Mouse (Mus musculus) liver, embryonic 11.5 days (tissue): ENCODE data around the gene Bcan. TPM values are rescaled to one million over a fixed set of nuclear protein-coding genes. Genes with fewer than 3 reads are reported as not detected.

Experiments
- ATAC-seq: fragments of 200-750 bp; cut with Nextera tagmentation; replicated peaks from 2 replicates; pipeline ENCODE4 v1.8.0; 2017; ENCODE audit warnings: moderate number of reproducible peaks, mild to moderate bottlenecking, moderate TSS enrichment, moderate library complexity; ENCODE audit not compliant: low FRiP score
- DNase-seq: peaks from one replicate; pipeline ENCODE4 v3.0.0-alpha.2; 2017; ENCODE audit warnings: low spot score
- H3K27ac ChIP-seq: fragments of 300-500 bp; sonication (generic); 2 replicates; pipeline ENCODE4 v1.5.1; 2014; ENCODE audit warnings: mild to moderate bottlenecking, low read depth, low read length, control low read depth
- H3K27me3 ChIP-seq: fragments of 300-500 bp; sonication (generic); replicated peaks from 2 replicates; pipeline ENCODE4 v1.6.1; 2014; ENCODE audit warnings: low read length, mixed read lengths; ENCODE audit not compliant: control insufficient read depth, insufficient read depth
- H3K36me3 ChIP-seq: fragments of 300-500 bp; sonication (generic); 2 replicates; pipeline ENCODE4 v1.6.1; 2014; ENCODE audit warnings: mild to moderate bottlenecking, low read length, moderate library complexity, mixed read lengths; ENCODE audit not compliant: control insufficient read depth, insufficient read depth
- H3K4me1 ChIP-seq: fragments of 300-500 bp; sonication (generic); replicated peaks from 2 replicates; pipeline ENCODE4 v1.6.1; 2014; ENCODE audit warnings: low read length, mixed read lengths; ENCODE audit not compliant: control insufficient read depth, insufficient read depth
- H3K4me2 ChIP-seq: fragments of 300-500 bp; sonication (generic); 2 replicates; pipeline ENCODE4 v1.6.1; 2014; ENCODE audit warnings: mild to moderate bottlenecking, control low read depth, moderate library complexity
- H3K4me3 ChIP-seq: fragments of 300-500 bp; sonication (generic); 2 replicates; pipeline ENCODE4 v1.5.1; 2014; ENCODE audit warnings: low read depth, low read length, control low read depth
- H3K9ac ChIP-seq: fragments of 300-500 bp; sonication (generic); 2 replicates; pipeline ENCODE4 v1.6.1; 2014; ENCODE audit warnings: low read depth, low read length, control low read depth
- H3K9me3 ChIP-seq: fragments of 300-500 bp; sonication (generic); 2 replicates; pipeline ENCODE4 v1.6.1; 2016; ENCODE audit warnings: low read length, inconsistent platforms, mixed read lengths; ENCODE audit not compliant: control insufficient read depth
- WGBS: fragments of 180-500 bp; shearing (Covaris S2); extraction: QIAGEN DNeasy Blood & Tissue Kit; methylation state at CpG from one replicate; pipeline ENCODE4 v1.1.7; 2014; 5-methylcytosine and 5-hydroxymethylcytosine counted together
- polyA plus RNA-seq: library from polyadenylated mRNA; unstranded; fragments of >200 nt; fragmentation: Nextera tagmentation; extraction: Ambion mirVana; gene quantifications from 2 replicates; pipeline ENCODE4 v1.2.1, GENCODE M21; 2014

The Bcan gene
- polyA plus RNA-seq, 1 experiment from 2014 or later, result not detected

DNA sequence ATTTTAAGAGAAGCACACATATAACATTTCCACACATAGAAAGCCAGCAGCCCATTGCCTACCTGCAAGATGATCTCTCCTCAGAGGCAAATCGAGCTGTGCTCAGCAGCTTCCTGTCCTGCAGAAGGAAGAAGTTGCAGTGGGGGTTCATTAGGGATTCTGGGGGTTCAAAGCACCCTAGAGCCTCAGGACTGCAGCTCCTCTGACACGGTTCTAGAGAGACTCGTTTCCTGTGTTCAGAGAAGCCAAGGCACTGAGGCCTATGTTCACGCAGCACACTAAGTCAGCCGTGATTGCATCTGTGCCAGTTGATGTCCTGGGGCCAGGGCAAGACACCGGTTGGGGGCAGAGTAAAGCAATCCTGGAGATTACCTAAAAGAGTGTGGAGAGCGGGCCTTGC is 26.8 kb upstream of the Bcan start:
- no peak overlapping the region for H3K4me2 ChIP-seq
- peaks cover 11% of the 10 kb centered on the region for H3K4me1 ChIP-seq
- H3K27ac ChIP-seq, result no peak overlapping the region
- no peaks in the 10 kb centered on the region for H3K36me3 ChIP-seq
- no peak for ATAC-seq
- WGBS, result 58% methylated on average over 7 of the region's 7 CpGs
- H3K4me3 ChIP-seq, result no peak overlapping the region
- DNase-seq, result no peak
- H3K9ac ChIP-seq, result no peak overlapping the region
- peaks cover 6% of the 10 kb centered on the region; the same call in 1 of the 2 replicates for H3K9me3 ChIP-seq
- peaks cover 67% of the 10 kb centered on the region for H3K27me3 ChIP-seq

DNA sequence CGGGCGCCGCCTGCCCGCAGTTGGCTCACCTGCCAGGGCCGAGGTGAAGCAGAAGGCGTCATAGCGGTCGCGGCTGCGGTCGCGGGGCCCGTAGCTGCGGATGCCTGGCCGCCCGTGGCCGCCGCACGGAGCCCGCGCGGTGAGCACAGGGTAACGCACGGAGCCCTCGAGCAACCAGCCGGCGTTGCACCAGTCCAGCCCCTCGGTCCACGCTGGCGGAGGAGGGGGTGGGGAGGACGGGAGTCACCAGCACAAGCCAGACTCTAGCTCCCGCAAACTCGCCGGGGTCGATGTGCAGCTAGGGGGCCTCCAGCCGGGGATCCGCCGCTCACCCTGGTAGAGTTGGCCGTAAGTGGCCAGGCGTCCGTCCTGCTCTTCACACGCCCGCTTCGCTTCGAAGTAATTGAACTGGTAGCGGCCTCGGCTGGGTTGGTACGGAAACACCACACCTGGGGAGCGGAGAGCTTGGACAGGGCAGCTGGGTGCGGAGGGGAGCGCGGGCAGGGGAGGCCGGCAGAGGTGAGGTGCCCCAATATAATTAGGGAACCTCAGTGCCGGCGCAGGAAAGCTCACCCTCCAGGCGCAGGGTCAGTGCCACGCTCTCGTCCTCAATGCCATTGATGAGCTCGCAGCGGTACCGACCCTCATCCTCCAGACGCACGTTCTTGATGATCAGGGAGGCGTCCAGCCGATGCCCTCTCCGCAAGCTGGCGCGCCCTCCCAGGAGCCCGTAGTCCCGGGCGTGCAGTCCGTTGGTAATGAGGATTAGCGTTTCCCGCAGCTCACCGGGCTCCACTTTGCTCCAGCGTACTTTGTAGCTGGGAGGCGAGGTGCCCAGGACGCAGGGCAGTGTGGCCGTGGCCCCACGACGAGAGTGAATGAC is 23.4 kb upstream of the Bcan start:
- H3K9me3 ChIP-seq, result peaks cover 6% of the 10 kb centered on the region; the same call in 1 of the 2 replicates
- H3K4me2 ChIP-seq, result peak overlapping the region; percentile 98
- DNase-seq (no peak), ATAC-seq (peak; percentile 48)
- whole genome bisulfite sequencing, result 1% methylated on average over 81 of the region's 81 CpGs
- H3K27me3 ChIP-seq, result peaks cover 70% of the 10 kb centered on the region
- peaks cover 11% of the 10 kb centered on the region for H3K4me1 ChIP-seq
- no peak overlapping the region for H3K27ac ChIP-seq
- no peaks in the 10 kb centered on the region for H3K36me3 ChIP-seq
- H3K9ac ChIP-seq, result no peak overlapping the region
- peak overlapping the region; percentile 52 for H3K4me3 ChIP-seq

DNA sequence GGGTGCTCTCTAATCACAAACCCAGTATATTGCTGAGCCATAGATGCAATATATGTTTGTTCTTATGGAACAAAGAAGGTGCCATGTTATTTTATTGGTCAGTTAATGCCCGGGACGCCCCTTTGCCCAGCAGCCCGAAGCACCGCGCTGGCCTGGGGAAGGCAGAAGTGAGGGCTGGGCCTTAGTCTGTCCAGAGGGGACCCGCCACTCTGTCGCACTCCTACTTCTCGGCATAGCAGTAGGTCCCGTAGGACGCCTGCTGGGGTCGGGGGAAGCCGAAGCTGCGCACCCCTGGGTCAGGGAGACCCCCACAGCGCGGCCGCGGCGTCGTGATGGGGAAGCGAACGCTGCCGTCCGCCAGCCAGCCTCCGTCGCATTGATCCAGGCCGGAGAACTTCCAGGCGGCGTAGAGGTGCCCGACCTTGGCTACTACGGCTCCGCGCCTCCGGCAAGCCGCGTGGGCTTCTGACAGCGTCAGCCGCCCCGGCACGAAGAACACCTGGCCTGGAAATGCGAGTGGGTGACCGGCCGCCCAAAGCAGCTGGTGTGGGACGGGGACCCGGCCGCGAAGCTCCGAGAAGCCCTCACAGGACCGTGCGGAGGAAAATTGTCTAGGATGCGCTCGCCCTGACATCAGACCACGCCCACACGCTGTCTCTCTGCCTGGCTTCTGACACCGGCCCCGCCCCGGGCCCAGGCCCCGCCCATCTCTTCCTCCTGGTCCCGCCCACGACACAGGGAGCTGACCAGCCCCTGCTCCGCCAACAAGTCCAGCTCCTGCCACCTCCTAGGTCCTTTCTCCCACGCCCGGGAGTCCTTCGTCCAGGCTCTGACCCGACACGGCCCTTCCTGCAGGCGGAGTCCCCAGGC is 22.5 kb upstream of the Bcan start:
- no peaks in the 10 kb centered on the region for H3K36me3 ChIP-seq
- peaks cover 11% of the 10 kb centered on the region for H3K4me1 ChIP-seq
- ATAC-seq, result peak; percentile 85
- WGBS, result 2% methylated on average over 66 of the region's 66 CpGs
- H3K4me2 ChIP-seq, result peak overlapping the region; percentile 98
- DNase-seq, result peak; percentile 92
- no peak overlapping the region for H3K27ac ChIP-seq
- no peaks in the 10 kb centered on the region for H3K9me3 ChIP-seq
- peak overlapping the region; percentile 26; the same call in 1 of the 2 replicates for H3K9ac ChIP-seq
- peaks cover 70% of the 10 kb centered on the region for H3K27me3 ChIP-seq
- H3K4me3 ChIP-seq, result peak overlapping the region; percentile 52

DNA sequence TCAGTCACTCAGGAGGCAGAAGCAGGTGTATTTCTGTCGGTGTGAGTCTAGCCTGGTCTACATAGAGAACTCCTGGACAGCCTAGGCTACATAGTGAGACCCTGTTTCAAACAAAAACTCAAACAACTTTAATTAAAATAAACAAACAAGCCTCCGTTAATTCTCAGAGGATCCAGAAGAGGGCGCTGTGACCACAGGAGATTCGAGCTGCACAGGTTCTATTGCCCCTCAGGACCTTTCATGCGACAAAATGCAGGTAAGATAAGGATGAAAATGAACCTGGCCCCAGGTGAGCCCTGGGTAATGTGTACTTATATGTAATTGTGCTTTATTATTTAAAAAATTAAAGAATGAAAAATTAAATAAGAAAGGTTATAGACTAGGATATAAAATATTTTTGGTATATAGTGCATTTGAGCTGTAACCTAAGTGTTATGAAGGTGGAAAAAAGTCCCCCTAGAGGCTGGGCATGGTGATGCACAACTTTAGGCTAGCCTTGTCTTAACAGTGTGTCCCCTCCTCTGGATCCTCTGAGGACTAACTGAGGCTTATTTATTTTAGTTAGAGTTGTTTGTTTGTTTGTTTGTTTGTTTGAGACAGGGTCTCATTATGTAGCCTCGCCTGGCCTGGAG is 10.7 kb upstream of the Bcan start:
- ATAC-seq (no peak), DNase-seq (no peak)
- Histone ChIP-seq H3K4me1 (no peaks in the 10 kb centered on the region), H3K9me3 (no peaks in the 10 kb centered on the region; the same call in 1 of the 2 replicates), H3K27me3 (peaks cover 8% of the 10 kb centered on the region), H3K36me3 (no peaks in the 10 kb centered on the region), H3K4me2 (no peak overlapping the region), H3K9ac (no peak overlapping the region), H3K4me3 (no peak overlapping the region), H3K27ac (no peak overlapping the region)
- 10% methylated on average over 6 of the region's 6 CpGs for WGBS

DNA sequence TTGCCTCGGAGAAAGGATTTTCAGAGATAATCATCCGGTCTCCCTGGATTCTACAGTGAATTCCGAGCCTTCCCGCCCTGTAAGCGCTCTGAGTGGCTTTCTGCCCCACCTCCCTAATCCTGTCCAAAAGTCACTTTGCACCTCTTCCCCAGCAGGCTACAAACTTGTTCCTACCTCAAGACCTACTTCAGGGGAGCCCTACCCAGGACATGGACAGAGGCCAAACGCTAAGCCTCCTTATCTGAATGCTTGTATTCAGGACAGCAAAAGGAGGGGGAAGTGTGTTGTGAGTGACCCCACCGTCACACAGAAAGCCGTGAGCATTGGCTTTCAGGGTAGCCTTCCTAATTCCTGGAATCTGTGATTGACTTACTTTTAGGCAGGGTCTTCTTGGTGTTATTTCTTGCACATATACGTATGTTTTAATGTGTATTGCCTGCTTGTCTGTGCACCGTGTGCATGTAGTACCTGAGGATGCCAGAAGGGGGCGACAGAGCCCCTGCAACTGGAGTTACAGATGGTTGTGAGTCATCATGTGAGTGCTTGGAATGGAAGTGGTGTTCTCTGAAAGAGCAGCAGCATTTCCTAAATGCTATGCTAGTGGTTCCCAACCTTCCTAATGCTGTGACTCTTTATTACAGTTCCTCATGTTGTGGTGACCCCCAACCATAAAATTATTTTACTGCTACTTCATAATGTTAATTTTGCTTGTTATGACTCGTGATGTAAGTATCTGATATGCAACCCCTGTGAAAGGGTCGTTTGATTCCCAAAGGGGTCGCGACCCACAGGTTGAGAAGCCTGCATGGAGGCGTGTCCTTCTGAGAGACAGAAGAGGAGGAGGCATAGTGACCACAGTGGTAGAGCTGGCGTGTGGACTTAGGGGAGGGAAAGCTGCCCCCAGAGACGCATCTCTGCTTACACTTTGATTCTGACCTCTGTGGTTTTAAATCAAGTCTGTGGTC is 6.1 kb upstream of the Bcan start:
- no peak overlapping the region for H3K4me2 ChIP-seq
- DNase-seq (no peak), ATAC-seq (no peak)
- no peaks in the 10 kb centered on the region for H3K4me1 ChIP-seq
- no peak overlapping the region for H3K4me3 ChIP-seq
- no peaks in the 10 kb centered on the region for H3K36me3 ChIP-seq
- H3K27ac ChIP-seq, result no peak overlapping the region
- no peaks in the 10 kb centered on the region; the same call in 1 of the 2 replicates for H3K9me3 ChIP-seq
- no peak overlapping the region for H3K9ac ChIP-seq
- WGBS, result 70% methylated on average over 18 of the region's 18 CpGs
- H3K27me3 ChIP-seq, result peaks cover 36% of the 10 kb centered on the region

DNA sequence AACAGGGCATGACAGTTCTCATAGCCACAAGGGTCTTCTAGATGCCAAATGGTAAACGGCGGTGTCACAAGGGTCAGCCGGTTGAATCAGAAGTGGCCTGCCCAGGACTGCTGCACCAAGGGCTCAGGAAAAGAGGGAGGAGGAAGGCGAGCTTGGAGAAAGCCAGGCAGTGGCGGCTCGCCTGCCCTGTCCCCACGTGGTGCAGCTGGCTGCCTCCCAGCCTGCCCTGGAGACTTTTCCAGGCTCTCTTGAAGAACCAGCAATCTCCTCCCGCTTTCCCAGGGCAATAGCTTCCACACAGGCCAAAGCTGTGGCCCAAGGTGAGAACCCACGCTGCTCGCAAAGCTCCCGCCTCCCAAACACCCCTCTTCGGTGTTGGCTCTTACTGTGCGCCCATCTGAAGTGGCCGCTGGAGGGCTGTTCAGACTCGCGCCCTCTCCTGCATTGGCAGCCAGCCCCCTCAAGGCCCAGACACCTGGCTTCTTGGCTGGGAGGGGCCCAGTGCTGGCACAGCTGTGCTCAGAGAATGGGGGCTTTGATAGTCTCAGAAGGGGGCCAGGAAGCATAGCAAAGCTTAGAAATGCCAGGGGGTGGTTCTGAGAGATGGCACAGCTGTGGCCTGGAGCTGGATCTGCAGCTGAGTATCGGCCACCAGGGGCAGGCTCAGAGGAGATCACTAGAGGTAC is 2.4 kb upstream of the Bcan start:
- Histone ChIP-seq H3K27ac (no peak overlapping the region), H3K4me1 (no peaks in the 10 kb centered on the region), H3K36me3 (no peaks in the 10 kb centered on the region), H3K4me3 (no peak overlapping the region), H3K9me3 (no peaks in the 10 kb centered on the region; the same call in 1 of the 2 replicates), H3K27me3 (peaks cover 70% of the 10 kb centered on the region), H3K4me2 (no peak overlapping the region), H3K9ac (no peak overlapping the region)
- DNase-seq (no peak), ATAC-seq (no peak)
- WGBS, result 6% methylated on average over 17 of the region's 17 CpGs

DNA sequence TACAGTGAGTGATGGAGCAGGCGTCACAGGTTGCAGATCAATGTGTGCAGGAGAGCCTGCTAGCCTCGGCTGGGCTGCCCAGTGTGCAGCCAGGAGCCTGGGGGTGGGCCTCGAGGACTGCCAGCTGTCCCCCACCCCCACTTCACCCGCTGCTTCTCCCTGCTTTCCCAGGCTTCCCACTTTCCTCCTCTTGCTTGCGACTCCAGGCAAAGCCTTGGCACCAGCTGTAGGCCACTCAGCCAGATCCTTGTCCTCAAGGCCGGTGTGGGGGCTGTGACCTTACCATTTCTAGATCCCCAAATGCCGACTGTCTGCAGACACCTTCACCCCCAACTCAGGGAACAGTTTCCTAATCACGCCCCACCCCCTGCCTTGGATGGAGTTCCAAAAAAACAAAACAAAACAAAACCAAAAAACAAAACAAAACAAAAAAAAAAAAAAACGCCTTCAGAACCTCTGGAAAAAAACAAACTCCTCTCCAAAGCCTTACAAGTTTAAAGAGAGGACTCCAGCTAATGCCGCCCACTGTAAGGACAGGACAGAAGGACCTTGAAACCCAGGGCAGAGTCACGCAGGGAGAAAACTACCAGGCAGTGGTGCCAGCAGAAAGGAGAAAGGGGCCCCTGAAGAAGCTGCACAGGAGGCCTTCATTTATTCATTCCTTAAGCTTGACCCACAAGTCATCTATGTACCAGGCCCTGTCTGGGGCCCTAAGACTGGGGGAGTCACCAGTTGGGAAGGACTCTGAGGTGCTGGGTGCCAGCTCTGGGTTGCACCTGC is 976 bp upstream of the Bcan start:
- no peak overlapping the region for H3K4me3 ChIP-seq
- no peaks in the 10 kb centered on the region; the same call in 1 of the 2 replicates for H3K9me3 ChIP-seq
- H3K4me1 ChIP-seq, result no peaks in the 10 kb centered on the region; the same call in 1 of the 2 replicates
- no peak overlapping the region for H3K4me2 ChIP-seq
- no peak overlapping the region for H3K27ac ChIP-seq
- WGBS, result 15% methylated on average over 11 of the region's 11 CpGs
- H3K36me3 ChIP-seq, result no peaks in the 10 kb centered on the region
- no peak overlapping the region for H3K9ac ChIP-seq
- DNase-seq (no peak), ATAC-seq (no peak)
- H3K27me3 ChIP-seq, result peaks cover 85% of the 10 kb centered on the region
